Mouse (Mus musculus) heart, postnatal 4 days (tissue): ENCODE measurements around the gene Cdh3. TPM values are rescaled to one million over a fixed set of nuclear protein-coding genes. Genes with fewer than 3 reads are reported as not detected.
"Not testable (repeated sequence)": the region's sequence is repeated elsewhere in the genome, so short reads cannot be mapped to it uniquely, and the experiment has no call there.

Source experiments
- DNase-seq: peaks from one replicate; pipeline ENCODE4 v3.0.0; 2021
- total RNA-seq, 2 experiments: library from RNA; stranded (reverse); gene quantifications; 2 replicates each; pipeline ENCODE4 v1.2.3; 2021

The Cdh3 gene
- total RNA-seq, 2 experiments from 2014 or later, result 8.1 to 9.0 TPM

DNA sequence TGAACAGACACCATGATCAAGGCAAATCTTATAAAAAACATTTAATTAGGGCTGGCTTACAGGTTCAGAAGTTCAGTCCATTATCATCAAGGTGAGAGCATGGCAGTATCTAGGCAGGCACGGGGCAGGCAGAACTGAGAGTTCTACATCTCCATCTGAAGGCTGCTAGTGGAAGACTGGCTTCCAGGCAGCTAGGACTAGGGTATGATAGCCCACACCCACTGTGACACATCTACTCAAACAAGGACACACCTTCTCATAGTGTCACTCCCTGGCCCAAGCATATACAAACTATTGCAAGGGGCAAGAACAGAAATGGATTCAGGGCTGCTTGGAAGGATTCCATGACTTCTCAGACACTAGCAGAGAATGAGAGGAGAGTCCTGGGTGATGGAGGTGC is 61.5 kb downstream of the Cdh3 start:
- DNase-seq, result not testable (repeated sequence)

DNA sequence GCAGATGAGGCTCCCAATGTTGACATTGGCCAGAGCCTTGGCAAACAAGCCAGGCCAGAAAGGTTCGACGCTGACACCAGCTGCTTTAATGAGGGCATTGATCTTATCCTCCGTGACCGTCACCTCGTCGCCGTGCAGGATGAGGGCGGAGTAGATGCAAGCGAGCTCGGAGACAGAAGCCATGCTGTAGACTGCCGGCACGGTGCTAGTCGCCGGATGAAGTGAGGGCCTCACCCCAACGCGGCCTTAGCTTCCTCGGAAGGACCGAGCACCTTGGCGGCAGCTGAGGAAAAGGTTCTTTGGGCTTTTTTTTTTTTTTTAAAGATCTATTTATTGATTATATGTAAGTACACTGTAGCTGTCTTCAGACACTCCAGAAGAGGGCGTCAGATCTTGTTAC is 62.5 kb downstream of the Cdh3 start, which contains the start of gene Gm10073:
Gene Gm10073, minus strand, starts transcription at position 294 of the 400 bp plus-strand sequence.
- DNase-seq, result not testable (repeated sequence)

DNA sequence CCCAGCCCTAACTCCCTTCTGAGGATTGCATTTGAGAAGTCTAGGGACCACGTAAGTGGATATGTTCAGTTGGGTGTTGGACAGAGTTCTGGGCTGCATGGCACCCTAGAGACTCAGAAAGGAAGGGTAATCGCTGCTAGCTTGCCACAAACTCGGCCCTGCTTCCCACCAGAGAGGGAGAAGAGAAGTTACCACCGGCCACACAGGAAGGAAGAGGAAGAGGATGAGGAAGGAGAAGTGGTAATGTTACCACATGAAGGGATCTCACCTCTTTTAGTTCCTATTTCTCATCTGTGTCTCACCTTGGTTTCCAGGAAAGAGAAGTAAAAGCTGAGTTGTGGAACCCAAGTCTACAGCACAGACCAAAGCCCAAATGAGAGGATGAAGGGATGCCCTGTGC is 63.6 kb downstream of the Cdh3 start:
- DNase-seq, result no peak

DNA sequence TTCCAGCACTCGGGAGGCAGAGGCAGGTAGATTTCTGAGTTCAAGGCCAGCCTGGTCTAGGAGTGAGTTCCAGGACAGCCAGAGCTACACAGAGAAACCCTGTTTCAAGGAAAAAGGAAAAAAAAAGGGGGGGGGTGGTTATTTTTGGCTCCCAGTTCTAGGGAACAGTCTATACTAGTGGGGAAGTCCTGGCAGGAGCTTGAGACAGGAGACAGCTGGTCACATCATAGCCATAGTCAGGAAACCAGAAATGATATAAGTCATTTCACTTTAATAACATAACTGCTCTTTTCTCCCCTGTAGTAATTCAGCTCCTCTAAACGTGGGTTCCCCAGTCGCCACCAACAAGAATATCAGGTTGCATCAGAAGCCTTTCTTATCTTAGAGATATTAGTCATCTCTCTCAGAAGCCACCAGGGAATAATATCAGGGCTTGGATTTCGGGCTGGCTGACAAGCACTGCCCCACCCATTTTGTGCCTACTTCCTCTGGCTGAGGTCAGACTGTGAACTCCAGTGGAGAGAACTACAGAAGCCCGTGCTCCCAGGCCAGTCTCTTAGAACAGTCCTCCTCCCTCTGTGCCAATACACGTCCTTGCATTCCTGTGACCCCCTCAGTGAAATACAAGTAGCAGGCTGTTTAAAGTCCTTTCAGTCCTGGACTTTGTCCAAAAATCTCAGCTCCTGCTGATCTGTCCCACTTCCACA is 66.3 kb downstream of the Cdh3 start:
- no peak for DNase-seq

DNA sequence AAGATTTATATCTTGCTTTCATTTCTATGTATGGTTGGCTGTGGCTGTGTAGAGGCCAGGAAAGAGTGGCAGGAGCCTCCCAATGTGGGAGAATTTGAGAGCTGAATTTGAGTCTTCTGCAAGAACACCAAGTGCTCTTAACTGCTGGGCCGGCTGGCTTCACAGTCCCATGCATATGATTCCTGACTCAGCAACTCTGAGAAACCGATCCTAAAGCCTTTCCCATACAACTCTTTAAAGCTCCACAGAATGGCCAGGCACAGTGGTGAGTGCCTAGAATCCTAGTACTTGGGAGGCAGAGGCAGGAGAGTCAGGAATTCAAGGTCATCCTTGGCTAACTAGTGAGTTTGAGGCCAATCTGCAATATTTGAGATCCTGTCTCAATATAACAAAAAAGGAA is 68.8 kb downstream of the Cdh3 start:
- DNase-seq, result no peak

DNA sequence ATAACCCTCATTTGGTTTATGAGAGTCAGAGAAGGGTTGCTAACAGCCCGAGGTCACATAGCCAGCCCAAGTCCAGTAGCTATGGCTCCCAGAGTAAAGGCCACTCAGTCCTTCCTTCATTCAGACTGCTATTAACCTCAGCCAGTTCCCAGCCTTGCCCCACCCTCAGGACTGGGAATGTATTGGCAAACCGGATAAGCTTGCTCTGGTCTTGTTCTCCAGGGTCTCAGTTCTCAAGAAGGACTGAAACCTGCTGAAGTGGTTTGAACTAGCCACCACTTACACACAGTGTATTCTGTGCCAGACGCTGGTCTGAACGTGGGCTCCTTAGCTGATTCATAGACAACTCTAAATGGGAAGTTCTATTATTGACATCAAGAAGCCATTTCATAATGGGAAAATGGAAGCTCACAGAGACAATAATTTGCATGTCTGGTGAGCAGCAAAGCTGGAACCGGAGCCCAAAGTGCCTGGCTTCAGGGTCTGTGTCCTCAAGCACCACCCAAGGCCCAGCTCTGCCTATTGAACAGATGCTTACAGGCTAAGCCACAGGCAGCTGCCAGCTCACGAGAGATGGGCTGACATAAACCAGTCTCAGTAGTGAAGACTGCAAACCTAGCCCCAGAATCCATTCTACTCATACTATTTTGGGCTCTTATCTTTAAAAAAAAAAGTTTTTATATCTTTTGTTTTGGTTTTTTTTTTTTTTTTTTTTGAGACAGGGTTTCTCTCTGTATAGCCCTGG is 70.8 kb downstream of the Cdh3 start:
- DNase-seq, result no peak

DNA sequence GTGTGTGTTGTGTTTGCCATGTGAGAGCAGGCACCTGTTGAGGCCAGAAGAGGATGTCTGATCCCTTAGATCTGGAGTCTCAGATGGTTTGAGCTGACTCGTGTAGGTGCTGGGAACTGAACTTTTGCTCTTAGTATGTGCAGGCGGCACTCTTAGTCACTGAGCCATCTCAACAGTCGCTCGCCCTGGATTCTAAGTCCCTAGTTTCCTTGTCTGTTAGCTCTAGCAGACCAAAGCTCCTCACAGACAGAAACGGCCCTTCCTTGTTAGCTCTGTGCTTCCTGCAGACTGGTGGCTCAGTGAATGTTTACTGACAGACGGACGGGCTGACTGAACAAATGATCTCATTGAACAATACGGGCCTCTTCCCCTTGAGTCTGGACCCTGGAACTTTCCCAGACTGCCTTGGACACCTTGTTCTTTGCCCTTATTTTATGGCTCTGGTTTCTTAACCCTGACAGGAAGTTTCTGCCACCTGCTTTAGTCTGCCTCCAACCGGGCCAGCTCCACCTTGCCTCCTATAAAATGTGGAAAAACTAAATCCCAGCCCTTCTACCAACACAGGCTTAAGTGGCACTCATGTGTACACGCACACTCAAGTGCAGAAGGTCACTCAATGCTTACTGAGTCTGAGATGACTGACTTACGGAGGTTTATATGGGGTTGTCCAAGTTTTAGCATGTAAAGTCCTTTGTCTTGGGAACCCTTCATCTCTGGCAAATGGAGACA is 74.4 kb downstream of the Cdh3 start:
- no peak for DNase-seq

- no peak for DNase-seq
Observed at GRCm38 (mm10) chr8:106585671-106586037, 75.0 kb downstream of the Cdh3 start.

DNA sequence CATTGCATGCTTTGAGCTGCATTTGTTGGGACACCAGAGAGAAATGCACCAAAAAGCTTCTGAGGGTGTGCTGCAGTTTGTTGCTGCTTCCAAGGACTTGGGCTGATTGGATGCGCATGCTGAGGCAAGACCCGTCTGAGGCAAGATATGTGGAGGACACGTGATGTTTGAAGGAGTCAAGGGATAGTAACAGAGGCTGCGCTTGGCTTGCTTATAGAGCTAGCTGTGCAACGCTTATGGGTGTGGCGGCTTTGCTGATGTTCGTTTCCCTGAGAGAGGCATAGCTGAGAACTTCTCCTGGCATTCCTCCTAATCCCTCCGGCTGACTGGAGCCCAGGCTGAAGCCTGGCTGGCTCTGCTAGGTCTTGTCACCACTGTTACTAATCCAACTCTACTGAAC is 76.2 kb downstream of the Cdh3 start:
- no peak for DNase-seq

- no peak for DNase-seq
Observed at GRCm38 (mm10) chr8:106588443-106589431, 78.0 kb downstream of the Cdh3 start.

- DNase-seq, result no peak
Observed at GRCm38 (mm10) chr8:106592458-106592857, 81.8 kb downstream of the Cdh3 start.

- DNase-seq, result not testable (repeated sequence)
Observed at GRCm38 (mm10) chr8:106595623-106596022, 84.9 kb downstream of the Cdh3 start.

DNA sequence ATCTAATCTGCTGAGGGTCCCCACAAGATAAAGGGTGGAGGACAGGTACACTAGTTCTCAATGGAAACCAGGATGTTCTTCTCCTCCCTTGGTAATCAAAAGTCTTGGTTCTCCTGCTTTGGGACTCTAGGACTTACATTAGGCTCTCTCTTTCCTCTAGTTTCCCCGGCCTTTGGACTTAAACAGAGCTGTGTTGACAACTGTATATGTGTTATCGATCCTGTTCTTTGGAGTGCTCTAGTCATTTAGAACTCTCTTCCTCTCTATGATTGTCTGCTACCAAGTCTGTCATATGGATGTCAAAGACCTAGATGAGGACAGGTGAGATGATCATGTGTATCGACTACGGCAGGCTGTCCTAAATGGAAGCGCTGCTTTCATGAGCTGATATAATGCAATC is 86.4 kb downstream of the Cdh3 start:
- DNase-seq, result no peak

- DNase-seq, result no peak
Observed at GRCm38 (mm10) chr8:106599265-106599979, 88.7 kb downstream of the Cdh3 start.

- peak; percentile 19 for DNase-seq
Observed at GRCm38 (mm10) chr8:106603131-106603819, 92.6 kb downstream of the Cdh3 start, which contains the start of gene Cdh1. Cdh1 (plus strand) TSS chr8:106603351.

DNA sequence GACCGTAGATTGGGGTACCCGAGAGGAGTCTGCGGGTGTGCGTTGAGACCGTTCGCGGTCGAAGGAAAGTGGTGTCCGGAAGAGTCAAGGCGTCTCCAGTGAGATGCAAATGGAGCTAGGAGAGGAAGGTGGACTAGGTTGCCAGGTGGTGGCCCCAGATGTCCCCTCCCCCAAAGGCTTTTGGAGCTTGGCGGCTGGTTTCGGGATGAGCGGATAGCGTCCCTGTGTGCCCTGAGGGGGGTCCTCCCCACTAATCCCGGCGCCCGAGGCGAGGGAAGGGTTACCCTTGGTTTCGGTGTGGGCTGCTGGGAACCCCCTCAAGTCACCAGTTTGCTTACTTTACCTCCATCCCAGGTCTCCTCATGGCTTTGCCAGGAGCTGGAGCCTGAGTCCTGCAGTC is 93.2 kb downstream of the Cdh3 start:
- no peak for DNase-seq

GRCm38 (mm10) chr8:106605657-106606056 is 95.0 kb downstream of the Cdh3 start:
- DNase-seq, result no peak

DNA sequence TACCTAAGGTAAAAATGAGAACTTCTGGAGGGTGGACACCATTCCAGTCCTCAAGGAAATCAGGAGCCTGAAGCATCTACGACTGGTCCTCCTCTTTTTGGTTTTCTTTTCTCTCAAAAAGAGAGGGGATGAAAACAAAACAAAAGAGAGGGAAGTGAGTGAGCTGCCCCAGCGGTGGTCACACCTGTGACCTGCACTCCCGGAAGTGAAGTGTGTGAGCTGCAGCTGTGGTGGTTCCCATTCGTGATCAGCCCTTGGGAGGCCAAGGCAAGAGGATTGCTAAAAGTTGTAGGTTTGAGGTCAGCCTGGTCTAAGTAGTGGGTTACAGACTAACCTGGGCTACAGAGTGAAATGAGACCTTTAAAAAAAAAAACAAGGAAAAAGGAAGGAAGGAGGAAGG is 95.4 kb downstream of the Cdh3 start:
- DNase-seq, result no peak

- no peak for DNase-seq
Observed at GRCm38 (mm10) chr8:106606601-106607145, 96.0 kb downstream of the Cdh3 start.
